Mouse (Mus musculus) adrenal gland, adult 8-10 months (tissue): ENCODE results near the gene E130114P18Rik. TPM values are rescaled to one million over a fixed set of nuclear protein-coding genes. Genes with fewer than 3 reads are reported as not detected.

Source experiments
- DNase-seq: peaks from one replicate; pipeline ENCODE4 v3.0.0; 2022
- total RNA-seq, 4 experiments: library from RNA; stranded (reverse); gene quantifications; 2 replicates each; pipeline ENCODE4 v1.2.4; 2022

E130114P18Rik gene
- under 1 TPM in 3 of 4 experiments, not detected in 1; 0.28 to 0.73 (median 0.59) TPM for total RNA-seq

GRCm38 (mm10) chr4:97777706-97778176 is at the start of gene E130114P18Rik:
Gene E130114P18Rik (minus strand): TSS chr4:97778078.
- DNase-seq, result peak; percentile 65

DNA sequence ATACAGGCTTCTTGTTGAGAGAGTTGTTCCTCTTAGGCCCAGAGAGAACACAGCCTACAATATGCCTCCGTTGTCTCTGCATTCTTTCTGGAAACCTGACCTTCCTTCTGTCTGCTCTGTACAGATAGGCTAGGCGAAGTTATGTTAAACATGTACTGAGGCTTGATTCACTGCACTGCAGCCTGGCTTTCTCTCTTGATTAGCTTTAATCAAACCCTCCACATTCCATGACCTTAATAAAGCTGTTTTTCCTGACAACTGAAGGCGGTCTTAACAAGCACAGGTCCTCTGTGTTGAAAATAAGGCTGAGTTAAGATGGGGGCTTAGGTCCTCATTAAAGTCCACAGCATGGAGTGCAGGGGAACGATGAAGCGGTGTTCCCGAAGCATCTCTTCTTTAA is 49.2 kb upstream of the E130114P18Rik start:
- DNase-seq, result no peak

DNA sequence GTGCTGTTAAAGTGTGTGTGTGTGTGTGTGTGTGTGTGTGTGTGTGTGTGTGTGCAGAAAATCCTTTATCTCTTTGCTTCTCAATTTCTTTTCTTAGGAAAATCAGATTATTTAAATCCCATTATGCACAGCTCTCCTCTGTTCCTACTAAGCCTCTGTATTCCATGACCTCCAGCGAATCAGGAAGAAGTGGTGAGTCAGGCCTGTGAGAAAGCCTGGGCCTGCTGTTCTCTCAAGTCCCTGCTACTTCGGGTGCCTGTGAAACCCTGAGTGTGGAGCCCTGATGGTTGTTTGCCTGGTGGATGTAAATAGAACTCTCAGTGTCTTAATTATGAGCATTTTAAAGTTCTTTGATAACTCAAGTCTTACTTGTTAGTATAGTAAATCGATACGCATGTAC is 48.0 kb upstream of the E130114P18Rik start:
- DNase-seq, result no peak

DNA sequence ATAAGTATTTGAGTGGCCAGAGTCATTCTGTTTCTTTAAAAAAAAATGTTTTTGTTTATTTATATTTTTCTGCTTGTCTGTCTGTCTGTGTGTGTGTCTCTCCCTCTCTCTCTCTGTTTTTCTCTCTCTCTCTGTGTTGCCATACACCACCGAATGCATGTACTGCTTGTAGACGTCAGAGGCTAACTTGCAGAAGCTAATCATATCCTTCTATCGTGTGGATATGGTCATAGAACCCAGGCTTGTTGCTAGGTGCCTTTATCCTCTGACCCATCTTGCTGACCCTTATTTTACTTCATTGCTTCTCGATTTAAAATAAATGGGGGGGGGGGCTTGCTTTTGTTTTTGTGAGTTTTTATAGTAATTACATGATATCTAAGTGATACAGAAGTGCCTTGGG is 47.6 kb upstream of the E130114P18Rik start:
- no peak for DNase-seq

DNA sequence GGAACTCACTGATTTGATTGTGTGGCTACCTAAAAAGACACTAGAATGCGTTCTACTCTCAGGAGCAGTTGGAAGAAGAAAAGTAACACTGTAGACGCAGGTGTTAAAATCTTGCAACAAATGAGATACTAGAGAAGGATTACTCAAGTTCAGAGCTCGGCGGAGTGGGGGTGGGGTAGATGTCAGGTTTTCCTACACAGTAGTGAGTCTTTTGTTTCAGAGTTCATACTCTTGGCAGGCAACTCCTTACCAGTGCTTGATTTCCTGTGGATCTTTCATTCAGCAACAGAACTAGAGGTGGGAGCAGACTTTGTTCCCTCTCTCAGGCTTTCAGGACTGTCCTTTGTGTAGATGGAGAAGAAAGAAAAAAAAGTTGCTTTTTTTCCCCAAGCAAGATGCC is 46.6 kb upstream of the E130114P18Rik start:
- DNase-seq, result no peak

DNA sequence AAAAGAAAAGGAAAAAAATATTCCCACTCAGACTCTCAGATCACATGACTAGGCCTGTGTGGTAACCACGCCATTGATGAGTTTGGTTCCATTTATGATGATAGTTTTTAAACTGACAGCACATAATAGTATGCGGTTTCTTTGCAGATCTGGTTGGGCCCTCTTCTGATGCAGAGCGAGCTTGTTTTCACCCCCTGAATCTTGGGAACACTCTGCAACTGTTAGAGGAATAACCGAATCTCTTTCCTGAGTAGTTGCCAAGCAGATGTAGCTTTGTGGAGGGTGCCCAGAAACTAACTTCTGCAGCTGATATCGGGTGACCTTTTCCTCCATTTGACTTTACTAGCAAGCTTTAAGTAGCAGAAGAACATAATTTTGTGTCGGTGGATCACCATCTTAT is 45.6 kb upstream of the E130114P18Rik start:
- DNase-seq, result no peak

DNA sequence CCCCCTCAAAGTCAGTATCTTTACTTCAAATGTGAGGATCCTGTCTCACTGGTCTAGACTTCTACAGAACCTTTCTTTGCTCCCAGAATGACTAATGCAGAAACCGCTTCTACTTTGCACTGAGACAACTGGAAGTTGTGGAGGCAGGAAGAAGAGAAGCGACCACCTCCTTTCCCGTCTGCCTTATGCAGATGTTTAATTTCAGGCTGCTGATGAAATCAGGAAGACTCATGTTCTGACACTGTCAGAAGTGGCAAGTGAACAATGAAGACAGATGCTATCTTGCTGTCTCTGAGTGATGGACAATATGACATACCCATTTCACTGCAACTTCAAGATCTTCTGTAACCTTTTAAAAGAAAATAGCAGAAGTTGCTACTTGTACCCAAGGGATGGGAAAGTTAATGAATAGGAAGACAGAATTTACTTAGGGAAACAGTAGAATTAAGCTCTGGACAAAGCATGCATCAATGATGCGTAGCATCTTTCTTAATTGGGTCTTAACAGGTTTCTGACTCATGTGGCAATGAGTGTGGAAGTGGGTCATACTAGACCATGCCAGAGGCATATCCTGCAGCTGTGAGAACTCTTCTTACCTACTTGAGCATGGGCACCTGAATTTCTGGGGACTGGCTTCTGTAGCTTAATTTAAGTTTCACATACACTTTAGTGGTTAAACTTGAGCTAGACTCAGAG is 43.8 kb upstream of the E130114P18Rik start:
- DNase-seq, result no peak

DNA sequence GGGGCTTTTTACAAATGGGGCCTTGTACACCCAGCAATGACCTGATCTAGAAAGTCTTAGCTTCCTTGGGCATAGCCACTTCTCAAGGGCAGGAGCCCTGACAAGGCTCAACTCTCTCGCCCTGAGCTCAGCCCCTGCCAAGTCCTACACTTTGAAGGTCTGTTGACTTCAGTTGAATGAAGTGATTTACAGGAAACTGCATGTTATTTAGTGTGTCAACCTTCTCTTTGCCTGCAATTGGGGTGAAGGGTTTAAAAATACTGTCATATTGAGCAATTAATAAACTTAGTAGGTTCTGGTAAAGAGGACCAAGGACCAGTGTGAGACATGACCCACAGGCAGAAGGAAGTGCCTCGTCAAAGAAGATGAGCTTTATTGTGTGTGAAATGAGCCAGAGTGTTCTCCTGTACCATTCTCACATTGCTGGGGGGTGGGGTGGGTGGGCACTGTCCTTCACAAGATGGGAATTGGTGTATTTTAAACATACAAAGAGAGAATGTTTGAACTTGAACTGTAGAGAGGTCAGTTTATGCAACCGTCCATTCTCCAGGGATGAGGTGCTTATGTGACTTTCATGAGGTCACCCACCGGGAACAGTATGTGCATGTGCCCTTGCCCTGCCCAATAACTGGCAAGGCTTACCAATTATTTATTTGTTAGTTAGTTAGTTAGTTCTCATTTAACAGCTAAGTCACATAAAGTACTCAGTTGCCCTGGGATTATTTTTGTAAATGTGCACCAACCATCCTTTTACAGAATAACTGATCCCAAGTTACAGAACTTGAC is 42.8 kb upstream of the E130114P18Rik start:
- peak; percentile 57 for DNase-seq

GRCm38 (mm10) chr4:97819101-97819500 is 41.2 kb upstream of the E130114P18Rik start:
- no peak for DNase-seq

DNA sequence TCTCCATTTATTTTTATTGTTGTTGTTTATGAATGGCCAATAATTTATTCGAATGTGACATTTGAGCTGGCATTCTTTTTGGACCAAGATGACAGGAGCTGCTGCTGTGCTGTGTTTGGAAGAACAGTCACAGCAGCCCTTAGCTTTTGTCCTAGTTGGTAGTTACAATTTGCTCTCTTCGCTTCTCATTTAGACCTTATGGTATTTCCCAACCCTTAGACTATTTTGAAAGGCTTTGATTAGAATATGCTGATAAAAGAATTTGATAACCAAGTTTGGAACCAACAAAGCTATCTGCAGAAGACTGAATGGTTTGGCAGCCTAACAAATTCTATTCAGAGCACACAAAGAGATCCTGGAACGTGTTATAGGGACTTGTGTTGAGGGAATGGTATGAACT is 40.6 kb upstream of the E130114P18Rik start:
- no peak for DNase-seq

DNA sequence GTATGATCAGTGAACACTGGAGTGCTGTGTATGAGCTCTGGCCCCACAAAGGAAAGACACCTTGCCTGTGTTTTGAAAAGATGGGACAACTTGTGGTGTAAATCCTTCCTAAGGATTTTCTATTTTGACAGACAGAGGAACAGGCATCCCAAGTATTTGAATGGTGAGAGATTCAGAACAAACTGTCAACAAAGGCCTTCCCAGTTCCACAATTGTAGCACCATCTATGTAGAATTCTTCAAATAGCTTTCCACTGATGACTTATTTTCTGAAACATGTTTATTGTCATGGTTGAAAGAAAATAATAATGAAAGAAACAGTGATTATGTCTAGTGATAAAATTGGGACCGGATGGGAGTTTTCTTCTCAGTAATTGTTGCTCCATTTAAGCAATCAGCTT is 39.9 kb upstream of the E130114P18Rik start:
- no peak for DNase-seq

GRCm38 (mm10) chr4:97816753-97817152 is 38.9 kb upstream of the E130114P18Rik start:
- DNase-seq, result no peak

DNA sequence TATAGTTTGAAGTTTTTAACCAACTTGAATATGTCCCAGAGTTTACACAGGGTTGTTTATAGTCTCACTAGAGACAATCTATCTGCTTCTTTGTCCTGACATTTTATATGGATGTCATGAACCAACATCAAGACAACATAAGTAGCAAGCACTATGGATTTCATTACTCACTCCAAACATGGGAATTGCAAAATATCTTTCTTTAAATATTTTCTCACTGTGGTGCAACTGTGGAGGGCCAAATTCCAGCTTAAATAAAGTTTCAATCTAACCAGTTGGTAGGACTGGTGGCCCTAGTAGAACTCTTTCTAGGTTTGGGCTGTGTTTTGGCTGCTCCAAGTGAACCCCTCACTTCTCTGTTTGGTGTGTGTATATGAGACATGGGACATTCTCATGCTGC is 38.1 kb upstream of the E130114P18Rik start:
- DNase-seq, result no peak

DNA sequence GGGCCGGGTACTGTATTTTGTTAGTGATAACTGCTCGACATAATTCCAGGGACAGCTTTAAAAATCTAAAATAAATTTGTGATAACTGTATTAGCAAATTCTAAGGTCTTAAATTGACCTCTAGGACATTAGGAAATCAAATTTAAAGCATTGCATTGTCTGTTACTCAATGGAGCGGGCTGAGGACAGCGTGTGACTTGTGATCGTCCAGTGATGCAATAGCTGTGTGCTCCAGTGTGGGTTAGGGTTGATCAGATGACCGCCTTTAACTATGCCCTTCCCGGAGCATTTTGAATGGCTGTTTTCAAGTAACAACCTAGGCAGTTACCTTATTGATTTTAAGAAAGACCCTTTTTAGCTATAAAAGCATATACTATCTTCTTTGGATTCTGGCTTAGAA is 36.6 kb upstream of the E130114P18Rik start:
- peak; percentile 35 for DNase-seq

DNA sequence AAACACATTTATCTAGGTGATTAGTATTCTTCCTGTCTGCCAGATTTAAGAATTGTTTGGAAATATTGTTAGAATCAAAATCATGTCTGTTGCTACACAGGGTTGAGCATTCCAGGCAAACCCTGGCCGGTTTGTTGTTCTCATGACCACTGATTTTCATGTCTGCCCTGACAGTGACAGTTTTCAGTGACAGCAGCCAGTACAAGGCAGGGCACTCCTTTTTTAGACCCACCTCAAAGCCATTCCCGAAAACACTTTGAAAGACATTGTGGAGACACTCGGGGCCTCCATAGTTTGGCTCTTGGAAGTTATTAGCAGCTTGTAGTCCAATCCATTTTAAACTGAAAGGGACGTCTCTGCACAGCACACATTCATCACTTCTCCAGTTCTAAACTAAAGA is 36.1 kb upstream of the E130114P18Rik start:
- no peak for DNase-seq

- DNase-seq, result no peak
Measured at GRCm38 (mm10) chr4:97813035-97813434, 35.2 kb upstream of the E130114P18Rik start.

DNA sequence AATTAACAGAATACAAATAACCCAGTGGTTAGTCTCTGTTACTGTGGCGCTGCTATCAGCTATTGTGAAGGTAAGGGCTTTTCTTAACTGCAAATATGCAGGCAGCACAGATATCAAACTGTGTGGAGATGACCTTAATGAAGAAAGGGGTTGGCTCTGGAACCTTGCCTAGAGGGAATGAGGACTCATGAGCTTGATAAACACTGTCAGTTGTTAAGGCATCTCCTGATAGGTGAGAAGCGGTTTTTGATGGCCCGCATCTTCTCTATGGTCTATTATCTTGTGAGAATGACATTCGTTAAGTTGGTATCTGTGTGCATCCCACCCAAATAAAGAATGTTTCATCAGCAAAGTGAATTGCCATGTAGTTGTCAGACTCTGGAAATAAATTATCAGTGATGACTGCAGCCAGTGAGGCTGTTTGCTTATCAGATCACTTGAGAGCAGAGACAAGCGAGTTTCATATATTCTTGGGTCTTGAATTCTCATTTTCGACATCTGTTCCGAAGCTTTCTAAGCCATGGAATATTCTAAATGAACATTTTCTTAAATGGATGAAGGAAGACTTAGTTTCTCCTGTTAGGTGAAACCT is 32.6 kb upstream of the E130114P18Rik start:
- no peak for DNase-seq

GRCm38 (mm10) chr4:97809582-97810295 is 31.9 kb upstream of the E130114P18Rik start:
- DNase-seq, result no peak

DNA sequence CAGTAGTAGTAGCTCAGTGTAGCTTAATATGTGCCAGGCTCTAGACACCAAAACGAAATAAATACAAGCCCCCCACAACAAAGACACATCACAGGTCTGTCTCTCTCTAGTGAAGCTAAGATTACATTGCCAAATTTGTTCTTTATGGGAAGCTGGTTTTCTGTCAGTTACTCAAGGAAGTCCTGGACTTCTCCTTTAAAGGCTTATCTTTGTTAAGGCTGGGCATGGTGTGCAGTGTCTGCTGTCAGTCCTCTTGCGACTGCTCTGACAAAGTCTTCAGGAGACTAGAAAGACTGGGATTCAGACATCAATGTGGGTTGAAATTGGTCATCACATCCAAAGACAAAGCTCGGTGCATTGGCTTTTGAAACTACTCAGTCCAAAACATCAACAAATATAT is 31.0 kb upstream of the E130114P18Rik start:
- DNase-seq, result no peak

GRCm38 (mm10) chr4:97806924-97807323 is 29.0 kb upstream of the E130114P18Rik start:
- DNase-seq, result no peak

- no peak for DNase-seq
Measured at GRCm38 (mm10) chr4:97805896-97806808, 28.3 kb upstream of the E130114P18Rik start.

- DNase-seq, result no peak
Measured at GRCm38 (mm10) chr4:97805255-97805654, 27.4 kb upstream of the E130114P18Rik start.
